Mouse (Mus musculus) heart, postnatal 0 days (tissue): ENCODE data around the gene Lcorl.

ENCODE experiments used
- CTCF ChIP-seq: IDR thresholded peaks from 2 replicates; pipeline ENCODE4 v1.5.1; 2016; ENCODE audit warnings: antibody characterized with exemption, control low read depth, low read depth
- EP300 ChIP-seq: IDR thresholded peaks from 2 replicates; pipeline ENCODE4 v1.6.1; 2016; ENCODE audit warnings: antibody characterized with exemption, low read depth

DNA sequence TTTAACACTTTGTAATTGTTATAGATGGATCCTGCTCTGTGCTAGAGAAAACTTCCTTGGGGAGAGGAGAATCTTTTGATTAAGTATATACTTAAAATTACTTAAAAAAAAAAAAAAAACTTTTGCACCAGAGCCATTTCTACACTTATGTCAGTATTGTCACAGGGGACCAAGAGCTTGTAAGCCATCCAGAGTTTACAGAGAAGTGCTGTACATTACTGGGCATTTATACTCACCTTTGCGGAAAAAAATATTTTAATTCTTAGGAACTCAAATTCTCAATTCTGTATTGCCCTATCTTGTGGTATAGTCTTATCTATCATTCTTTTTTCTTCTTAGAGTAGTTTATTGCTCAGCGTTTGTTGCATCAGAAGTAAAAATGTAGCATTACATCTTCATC lies 953 bp upstream of the Lcorl start:
- no peak for TF ChIP-seq CTCF
- TF ChIP-seq EP300, result no peak
